10 mouse cellular contexts compared by ENCODE assay signal in the genomic region with DNA sequence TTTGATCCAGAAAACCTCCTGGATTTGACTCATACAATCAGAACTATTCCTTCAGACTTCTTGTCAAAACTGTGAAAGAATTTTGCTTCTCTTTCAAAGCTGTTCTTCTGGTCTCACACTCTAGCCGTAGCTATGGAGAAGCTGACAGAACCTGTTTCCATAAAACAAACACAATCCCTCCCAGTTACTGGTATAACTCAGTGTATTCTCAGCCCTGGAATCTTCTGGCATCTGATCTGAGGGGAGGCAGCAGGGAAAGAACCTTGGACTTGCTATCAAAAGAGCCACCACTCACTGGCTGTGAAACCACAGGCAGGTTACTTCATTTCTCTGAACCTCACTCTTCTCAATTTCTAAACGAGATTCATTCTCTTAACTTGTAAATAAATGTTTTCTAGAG. TPM values are rescaled to one million over a fixed set of nuclear protein-coding genes. Genes with fewer than 3 reads are reported as not detected.
A peak's percentile ranks its signal among the peaks of the same experiment; 100 is the strongest.
DNase-seq lines count a peak whose midpoint lies in the region; ATAC-seq and TF ChIP-seq lines count a peak whose summit lies in the region.
"Had no signal": no experiment of that assay in that cellular context is flagged by ENCODE, and none has a peak within 500 bp of the region (broad histone marks: within the 10 kb centered on the region; RNA-seq: fewer than 3 reads in every experiment).

No protein-coding gene starts in this region.

- H3K36me3 ChIP-seq in hindbrain, embryonic 13.5 days, result peaks cover 28% of the 10 kb centered on the region
- H3K36me3 ChIP-seq in hindbrain, embryonic 11.5 days (ENCODE audit: control insufficient read depth, insufficient read depth, low read length), result no peaks in the 10 kb centered on the region
- peaks cover 43% of the 10 kb centered on the region for H3K36me3 ChIP-seq in liver, postnatal 0 days (replicated peaks; ENCODE audit: insufficient read depth, low read length)

- no peaks in the 10 kb centered on the region for H3K9me3 ChIP-seq in hindbrain, embryonic 13.5 days
- no peaks in the 10 kb centered on the region for H3K9me3 ChIP-seq in hindbrain, embryonic 11.5 days (ENCODE audit: control insufficient read depth, low read length)
- no peaks in the 10 kb centered on the region for H3K9me3 ChIP-seq in liver, postnatal 0 days (ENCODE audit: low read length)
- H3K9me3 ChIP-seq: hindbrain, embryonic 12.5 days had no signal

- TF ChIP-seq CTCF in bone marrow, adult 2 months (IDR thresholded peaks at IDR 0.05; ENCODE audit: control insufficient read depth, insufficient read depth, low read length), result no peak
- TF ChIP-seq CTCF in liver, postnatal 0 days (IDR thresholded peaks at IDR 0.05; ENCODE audit: low read depth), result no peak

- no peak for ATAC-seq in hindbrain, embryonic 13.5 days (ENCODE audit: low FRiP score)
- no peak for ATAC-seq in hindbrain, embryonic 11.5 days (ENCODE audit: low FRiP score)
- ATAC-seq in liver, postnatal 0 days, result no peak

- no peak overlapping the region for H3K27ac ChIP-seq in hindbrain, embryonic 13.5 days
- H3K27ac ChIP-seq in hindbrain, embryonic 11.5 days (ENCODE audit: low read depth, low read length), result no peak overlapping the region
- H3K27ac ChIP-seq in bone marrow, adult 2 months (ENCODE audit: control insufficient read depth, insufficient read depth, low read depth, low read length, poor library complexity), result peak overlapping the region; percentile 36; the same call in 1 of the 2 replicates
- H3K27ac ChIP-seq in liver, postnatal 0 days (ENCODE audit: low read depth), result peak overlapping the region; percentile 98
- H3K27ac ChIP-seq: hindbrain, embryonic 12.5 days had no signal

- H3K27me3 ChIP-seq in hindbrain, embryonic 13.5 days, result no peaks in the 10 kb centered on the region
- no peaks in the 10 kb centered on the region for H3K27me3 ChIP-seq in hindbrain, embryonic 11.5 days (ENCODE audit: control insufficient read depth, insufficient read depth, low read length)
- H3K27me3 ChIP-seq in liver, postnatal 0 days (ENCODE audit: insufficient read depth, low read length), result no peaks in the 10 kb centered on the region
- H3K27me3 ChIP-seq: hindbrain, embryonic 12.5 days had no signal

- DNase-seq in adrenal gland, adult (ENCODE audit: inconsistent age in 2 of 2, low spot score in 1 of 2), result peak; percentile 56 to 79
- no peak for DNase-seq in adrenal gland, postnatal 25 days
- no peak for DNase-seq in hindbrain, embryonic 11.5 days (ENCODE audit: low spot score)
- DNase-seq in liver, postnatal 0 days, result no peak
- DNase-seq in ovary, postnatal 14 days (ENCODE audit: low spot score), result no peak
- no peak for DNase-seq in embryo, embryonic 11 days
- DNase-seq: layer of hippocampus, postnatal 36 days had no signal

- H3K4me1 ChIP-seq in hindbrain, embryonic 13.5 days (replicated peaks), result peaks cover 54% of the 10 kb centered on the region
- peaks cover 3% of the 10 kb centered on the region for H3K4me1 ChIP-seq in hindbrain, embryonic 11.5 days (replicated peaks; ENCODE audit: control insufficient read depth, insufficient read depth, low read length)
- H3K4me1 ChIP-seq in bone marrow, adult 2 months (ENCODE audit: control insufficient read depth, insufficient read depth, low read length), result peaks cover 7% of the 10 kb centered on the region
- peaks cover 42% of the 10 kb centered on the region for H3K4me1 ChIP-seq in liver, postnatal 0 days (ENCODE audit: insufficient read depth)

- 0 out of 2 replicates have a peak overlapping the region, but pooled peaks have one; percentile 35 for H3K9ac ChIP-seq in hindbrain, embryonic 13.5 days
- H3K9ac ChIP-seq in hindbrain, embryonic 11.5 days (ENCODE audit: low read depth, low read length), result no peak overlapping the region
- peak overlapping the region; percentile 36 for H3K9ac ChIP-seq in liver, postnatal 0 days (replicated peaks)
- H3K9ac ChIP-seq: hindbrain, embryonic 12.5 days had no signal

- no peak overlapping the region for H3K4me3 ChIP-seq in hindbrain, embryonic 13.5 days
- no peak overlapping the region for H3K4me3 ChIP-seq in hindbrain, embryonic 11.5 days (ENCODE audit: low read depth, low read length)
- no peak overlapping the region for H3K4me3 ChIP-seq in bone marrow, adult 2 months (replicated peaks; ENCODE audit: control insufficient read depth, low read depth, low read length)
- H3K4me3 ChIP-seq in liver, postnatal 0 days (ENCODE audit: low read depth, low read length), result 0 out of 2 replicates have a peak overlapping the region, but pooled peaks have one; percentile 99
- H3K4me3 ChIP-seq: hindbrain, embryonic 12.5 days had no signal

- TF ChIP-seq POLR2A in bone marrow, adult 2 months (IDR thresholded peaks at IDR 0.05; ENCODE audit: borderline replicate concordance, control insufficient read depth, low read depth, low read length), result no peak

- TF ChIP-seq EP300 in liver, postnatal 0 days (IDR thresholded peaks at IDR 0.05; ENCODE audit: low read depth), result no peak

- no peak overlapping the region for H3K4me2 ChIP-seq in hindbrain, embryonic 13.5 days
- no peak overlapping the region for H3K4me2 ChIP-seq in hindbrain, embryonic 11.5 days (replicated peaks; ENCODE audit: low read depth, low read length)
- peak overlapping the region; percentile 79 for H3K4me2 ChIP-seq in liver, postnatal 0 days (ENCODE audit: low read depth, low read length)

- 82% methylated on average over 2 of the region's 2 CpGs for WGBS in hindbrain, embryonic 13.5 days
- 85% methylated on average over 2 of the region's 2 CpGs for WGBS in hindbrain, embryonic 11.5 days
- WGBS in bone marrow, adult 2 months, result 44% methylated on average over 2 of the region's 2 CpGs
- WGBS in liver, postnatal 0 days (ENCODE audit: insufficient replicate concordance), result 43% methylated on average over 2 of the region's 2 CpGs

RNA-seq across cellular contexts. Expression of a gene that starts 2.8 kb away (rescaled TPM):
- 10.7 and 12.0 TPM in 2 replicates for total RNA-seq in adrenal gland, postnatal 25 days (2021)
- 7.2 and 8.1 TPM in 2 replicates for polyA plus RNA-seq in hindbrain, embryonic 13.5 days (2015; fragmentation: Nextera tagmentation; extraction: Ambion mirVana)
- polyA plus RNA-seq in hindbrain, embryonic 11.5 days (2014; fragmentation: Nextera tagmentation; extraction: Ambion mirVana), result 26.9 and 27.1 TPM in 2 replicates
- polyA plus RNA-seq in bone marrow, adult 2 months (2011; ENCODE audit: insufficient read depth, insufficient read length, low replicate concordance, missing spikeins), result 8.8 and 10.8 TPM in 2 replicates
- polyA plus RNA-seq in liver, postnatal 0 days (2015; fragmentation: Nextera tagmentation; extraction: Ambion mirVana), result 4.3 and 4.4 TPM in 2 replicates

RNA-seq across cellular contexts. Expression of a gene that starts 2.9 kb away (rescaled TPM):
- total RNA-seq in adrenal gland, postnatal 25 days (2021), result 53.1 and 64.1 TPM in 2 replicates
- polyA plus RNA-seq in hindbrain, embryonic 13.5 days (2015; fragmentation: Nextera tagmentation; extraction: Ambion mirVana), result 5.5 and 6.3 TPM in 2 replicates
- 6.0 and 8.4 TPM in 2 replicates for polyA plus RNA-seq in hindbrain, embryonic 11.5 days (2014; fragmentation: Nextera tagmentation; extraction: Ambion mirVana)
- polyA plus RNA-seq in bone marrow, adult 2 months (2011; ENCODE audit: insufficient read depth, insufficient read length, low replicate concordance, missing spikeins), result 8.2 and 12.6 TPM in 2 replicates
- polyA plus RNA-seq in liver, postnatal 0 days (2015; fragmentation: Nextera tagmentation; extraction: Ambion mirVana), result 1.4 and 1.7 TPM in 2 replicates

RNA-seq across cellular contexts. Expression of a gene that starts 13.2 kb away (rescaled TPM):
- total RNA-seq in adrenal gland, postnatal 25 days (2021), result 2.5 and 3.9 TPM in 2 replicates
- polyA plus RNA-seq in hindbrain, embryonic 13.5 days (2015; fragmentation: Nextera tagmentation; extraction: Ambion mirVana), result 25.7 and 28.6 TPM in 2 replicates
- 7.0 and 7.4 TPM in 2 replicates for polyA plus RNA-seq in hindbrain, embryonic 11.5 days (2014; fragmentation: Nextera tagmentation; extraction: Ambion mirVana)
- 2.5 and 5.5 TPM in 2 replicates for polyA plus RNA-seq in bone marrow, adult 2 months (2011; ENCODE audit: insufficient read depth, insufficient read length, low replicate concordance, missing spikeins)
- 1.1 TPM in 2 replicates for polyA plus RNA-seq in liver, postnatal 0 days (2015; fragmentation: Nextera tagmentation; extraction: Ambion mirVana)

RNA-seq across cellular contexts. Expression of a gene that starts 52.8 kb away (rescaled TPM):
- 31.8 and 34.4 TPM in 2 replicates for total RNA-seq in adrenal gland, postnatal 25 days (2021)
- 16.2 and 16.9 TPM in 2 replicates for polyA plus RNA-seq in hindbrain, embryonic 13.5 days (2015; fragmentation: Nextera tagmentation; extraction: Ambion mirVana)
- polyA plus RNA-seq in hindbrain, embryonic 11.5 days (2014; fragmentation: Nextera tagmentation; extraction: Ambion mirVana), result 8.2 and 9.4 TPM in 2 replicates
- polyA plus RNA-seq in bone marrow, adult 2 months (2011; ENCODE audit: insufficient read depth, insufficient read length, low replicate concordance, missing spikeins), result 6.3 and 10.9 TPM in 2 replicates
- polyA plus RNA-seq in liver, postnatal 0 days (2015; fragmentation: Nextera tagmentation; extraction: Ambion mirVana), result 1.3 and 1.7 TPM in 2 replicates

Comparison
In these comparisons a context has a peak if more than half of its experiments do, and no peak if none do; other contexts are left out.
1. DNase-seq: peak in adrenal gland, adult (2 of 2); none in adrenal gland, postnatal 25 days (single experiment), hindbrain, embryonic 11.5 days (single experiment), liver, postnatal 0 days (single experiment), ovary, postnatal 14 days (single experiment) and embryo, embryonic 11 days (single experiment).
2. H3K27ac ChIP-seq: peak in bone marrow, adult 2 months (single experiment) and liver, postnatal 0 days (single experiment); none in hindbrain, embryonic 13.5 days (single experiment) and hindbrain, embryonic 11.5 days (single experiment).